26 mouse cellular contexts compared by ENCODE assay signal in genomic region chr15:78310971-78311370, GRCm38 (mm10).
"Had no signal": no experiment of that assay in that cellular context is flagged by ENCODE, and none has a peak within 500 bp of the region (broad histone marks: within the 10 kb centered on the region; RNA-seq: fewer than 3 reads in every experiment).

No protein-coding gene starts in this region.

- H3K27me3 ChIP-seq: heart, embryonic 12.5 days; hindbrain, embryonic 12.5 days; limb, embryonic 12.5 days had no signal

- H3K4me2 ChIP-seq: heart, embryonic 12.5 days; hindbrain, embryonic 12.5 days; hindbrain, embryonic 14.5 days; intestine, embryonic 15.5 days; limb, embryonic 12.5 days; liver, embryonic 13.5 days; liver, embryonic 15.5 days had no signal

- H3K9me3 ChIP-seq: heart, embryonic 12.5 days; hindbrain, embryonic 10.5 days; hindbrain, embryonic 12.5 days; intestine, embryonic 15.5 days; limb, embryonic 10.5 days; limb, embryonic 12.5 days; liver, embryonic 13.5 days; liver, embryonic 15.5 days had no signal

- ATAC-seq: hindbrain, embryonic 16.5 days; inflammation-experienced regulatory T-cells, adult 6 months; intestine, embryonic 15.5 days; intestine, postnatal 0 days had no signal

- H3K9ac ChIP-seq: heart, embryonic 12.5 days; hindbrain, embryonic 12.5 days; hindbrain, embryonic 14.5 days; intestine, embryonic 15.5 days; limb, embryonic 12.5 days; liver, embryonic 13.5 days; liver, embryonic 15.5 days had no signal

- DNase-seq: gastrocnemius, adult 2 months; gastrocnemius, postnatal 10 days; gastrocnemius, postnatal 25 days; heart, adult 2 months; heart, postnatal 10 days; heart, postnatal 4 days; kidney, adult 18-20 months; kidney, adult 8-10 months; kidney, postnatal 10 days; kidney, postnatal 25 days; kidney, postnatal 4 days; liver; liver, embryonic 13.5 days had no signal

- H3K36me3 ChIP-seq: heart, embryonic 12.5 days; hindbrain, embryonic 10.5 days; hindbrain, embryonic 12.5 days; intestine, embryonic 15.5 days; limb, embryonic 10.5 days; limb, embryonic 12.5 days; liver, embryonic 13.5 days; liver, embryonic 15.5 days had no signal

- H3K4me1 ChIP-seq: intestine, embryonic 15.5 days; limb, embryonic 12.5 days had no signal

- H3K4me3 ChIP-seq: gastrocnemius, adult 2 months; heart, adult 2 months; heart, embryonic 12.5 days; hindbrain, embryonic 10.5 days; hindbrain, embryonic 12.5 days; intestine, embryonic 15.5 days; layer of hippocampus, adult 2 months; left cerebral cortex, adult 2 months; limb, embryonic 10.5 days; limb, embryonic 12.5 days; liver, embryonic 13.5 days; liver, embryonic 15.5 days had no signal

- H3K27ac ChIP-seq: heart, adult 2 months; hindbrain, embryonic 10.5 days; hindbrain, embryonic 12.5 days; hindbrain, embryonic 14.5 days; intestine, embryonic 15.5 days; layer of hippocampus, adult 2 months; left cerebral cortex, adult 2 months; limb, embryonic 10.5 days; limb, embryonic 12.5 days; liver, embryonic 13.5 days; liver, embryonic 15.5 days had no signal
